Mouse (Mus musculus) limb, embryonic 15.5 days (tissue): ENCODE measurements around the gene Rnaseh2c. TPM values are rescaled to one million over a fixed set of nuclear protein-coding genes. Genes with fewer than 3 reads are reported as not detected.

Experiments
- ATAC-seq: fragments of 200-750 bp; cut with Nextera tagmentation; 2 replicates; pipeline ENCODE4 v1.8.0; 2017; ENCODE audit warnings: low read depth, moderate TSS enrichment; ENCODE audit not compliant: insufficient number of reproducible peaks, low FRiP score, low TSS enrichment
- H3K27ac ChIP-seq: fragments of 300-500 bp; sonication (generic); 2 replicates; pipeline ENCODE4 v1.5.1; 2015; ENCODE audit warnings: moderate library complexity, mild to moderate bottlenecking, inconsistent platforms
- H3K27me3 ChIP-seq: fragments of 300-500 bp; sonication (generic); 2 replicates; pipeline ENCODE4 v1.6.1; 2015; ENCODE audit warnings: inconsistent platforms
- H3K36me3 ChIP-seq: fragments of 300-500 bp; sonication (generic); 2 replicates; pipeline ENCODE4 v1.6.1; 2015; ENCODE audit warnings: inconsistent platforms
- H3K4me1 ChIP-seq: fragments of 300-500 bp; sonication (generic); 2 replicates; pipeline ENCODE4 v1.6.1; 2015; ENCODE audit warnings: inconsistent platforms
- H3K4me2 ChIP-seq: fragments of 300-500 bp; sonication (generic); 2 replicates; pipeline ENCODE4 v1.6.1; 2015; ENCODE audit warnings: mild to moderate bottlenecking, inconsistent platforms
- H3K4me3 ChIP-seq: fragments of 300-500 bp; sonication (generic); 2 replicates; pipeline ENCODE4 v1.5.1; 2015; ENCODE audit warnings: mild to moderate bottlenecking, inconsistent platforms
- H3K9ac ChIP-seq: fragments of 300-500 bp; sonication (generic); 2 replicates; pipeline ENCODE4 v1.6.1; 2015; ENCODE audit warnings: inconsistent platforms
- H3K9me3 ChIP-seq: fragments of 300-500 bp; sonication (generic); 2 replicates; pipeline ENCODE4 v1.6.1; 2016; ENCODE audit warnings: inconsistent platforms
- WGBS: fragments of 180-500 bp; shearing (Covaris S2); methylation state at CpG from one replicate; pipeline ENCODE4 v1.1.7; 2015; 5-methylcytosine and 5-hydroxymethylcytosine counted together
- polyA plus RNA-seq: library from polyadenylated mRNA; unstranded; fragments of >200 nt; fragmentation: Nextera tagmentation; extraction: Ambion mirVana; gene quantifications from 2 replicates; pipeline ENCODE4 v1.2.1, GENCODE M21; 2015

Gene Rnaseh2c
- polyA plus RNA-seq, 1 experiment from 2014 or later, result 115 TPM

- Histone ChIP-seq H3K27ac (peak overlapping the region; percentile 93; the same call in 1 of the 2 replicates), H3K27me3 (no peaks in the 10 kb centered on the region), H3K9me3 (no peaks in the 10 kb centered on the region), H3K4me1 (peaks cover 25% of the 10 kb centered on the region), H3K9ac (peak overlapping the region; percentile 77), H3K4me2 (peak overlapping the region; percentile 88), H3K4me3 (peak overlapping the region; percentile 86), H3K36me3 (peaks cover 50% of the 10 kb centered on the region)
- WGBS, result 83% methylated on average over 18 of the region's 18 CpGs
- no peak for ATAC-seq
Measured at GRCm38 (mm10) chr19:5638416-5639005, 36.8 kb downstream of the Rnaseh2c start.

GRCm38 (mm10) chr19:5640339-5640738 is 38.7 kb downstream of the Rnaseh2c start:
- peaks cover 67% of the 10 kb centered on the region for H3K36me3 ChIP-seq

GRCm38 (mm10) chr19:5641021-5641420 is 39.3 kb downstream of the Rnaseh2c start:
- Histone ChIP-seq H3K4me3 (no peak overlapping the region), H3K4me1 (peaks cover 25% of the 10 kb centered on the region), H3K27ac (no peak overlapping the region), H3K9me3 (no peaks in the 10 kb centered on the region), H3K9ac (no peak overlapping the region), H3K27me3 (no peaks in the 10 kb centered on the region), H3K36me3 (peaks cover 74% of the 10 kb centered on the region), H3K4me2 (no peak overlapping the region)
- 89% methylated on average over 17 of the region's 17 CpGs for WGBS
- ATAC-seq, result no peak

More at GRCm38 (mm10) chr19:5640339-5640738, 38.7 kb downstream of the Rnaseh2c start:
- 61% methylated on average over 9 of the region's 9 CpGs for WGBS
- H3K4me2 ChIP-seq, result no peak overlapping the region
- H3K27me3 ChIP-seq, result no peaks in the 10 kb centered on the region
- peaks cover 25% of the 10 kb centered on the region for H3K4me1 ChIP-seq
- no peak for ATAC-seq
- H3K9ac ChIP-seq, result no peak overlapping the region
- no peak overlapping the region for H3K27ac ChIP-seq
- H3K4me3 ChIP-seq, result no peak overlapping the region
- no peaks in the 10 kb centered on the region for H3K9me3 ChIP-seq

- WGBS, result 90% methylated on average over 8 of the region's 8 CpGs
- Histone ChIP-seq H3K4me3 (no peak overlapping the region), H3K4me1 (peaks cover 22% of the 10 kb centered on the region), H3K27me3 (no peaks in the 10 kb centered on the region), H3K27ac (no peak overlapping the region), H3K36me3 (peaks cover 79% of the 10 kb centered on the region), H3K9ac (no peak overlapping the region), H3K9me3 (no peaks in the 10 kb centered on the region), H3K4me2 (no peak overlapping the region)
- ATAC-seq, result no peak
Measured at GRCm38 (mm10) chr19:5641641-5642040, 40.0 kb downstream of the Rnaseh2c start.

GRCm38 (mm10) chr19:5645280-5645679 is 43.6 kb downstream of the Rnaseh2c start:
- no peaks in the 10 kb centered on the region for H3K9me3 ChIP-seq
- 93% methylated on average over 9 of the region's 9 CpGs for WGBS
- H3K9ac ChIP-seq, result no peak overlapping the region
- peaks cover 14% of the 10 kb centered on the region for H3K4me1 ChIP-seq
- no peak overlapping the region for H3K4me3 ChIP-seq
- no peak overlapping the region for H3K4me2 ChIP-seq
- H3K27me3 ChIP-seq, result no peaks in the 10 kb centered on the region
- no peak for ATAC-seq
- H3K36me3 ChIP-seq, result peaks cover 77% of the 10 kb centered on the region
- H3K27ac ChIP-seq, result no peak overlapping the region

- no peak for ATAC-seq
- WGBS, result 90% methylated on average over 8 of the region's 8 CpGs
- Histone ChIP-seq H3K9me3 (no peaks in the 10 kb centered on the region), H3K9ac (no peak overlapping the region), H3K4me2 (no peak overlapping the region), H3K4me1 (peaks cover 14% of the 10 kb centered on the region), H3K36me3 (peaks cover 75% of the 10 kb centered on the region), H3K27ac (no peak overlapping the region), H3K27me3 (no peaks in the 10 kb centered on the region), H3K4me3 (no peak overlapping the region)
Measured at GRCm38 (mm10) chr19:5646731-5647330, 45.2 kb downstream of the Rnaseh2c start.

- no peak overlapping the region for H3K4me3 ChIP-seq
- no peak overlapping the region for H3K4me2 ChIP-seq
- WGBS, result 92% methylated on average over 6 of the region's 6 CpGs
- H3K4me1 ChIP-seq, result peaks cover 14% of the 10 kb centered on the region
- no peak for ATAC-seq
- no peak overlapping the region for H3K9ac ChIP-seq
- no peaks in the 10 kb centered on the region for H3K9me3 ChIP-seq
- peak overlapping the region; percentile 83 for H3K27ac ChIP-seq
- H3K36me3 ChIP-seq, result peaks cover 75% of the 10 kb centered on the region
- no peaks in the 10 kb centered on the region for H3K27me3 ChIP-seq
Measured at GRCm38 (mm10) chr19:5647791-5648190, 46.1 kb downstream of the Rnaseh2c start.

GRCm38 (mm10) chr19:5648401-5649297 is 47.0 kb downstream of the Rnaseh2c start:
- Histone ChIP-seq H3K27me3 (no peaks in the 10 kb centered on the region), H3K36me3 (peaks cover 72% of the 10 kb centered on the region), H3K4me1 (peaks cover 14% of the 10 kb centered on the region), H3K4me3 (peak overlapping the region; percentile 30), H3K9me3 (no peaks in the 10 kb centered on the region), H3K4me2 (peak overlapping the region; percentile 55), H3K9ac (no peak overlapping the region), H3K27ac (peak overlapping the region; percentile 83)
- WGBS, result 11% methylated on average over 26 of the region's 26 CpGs
- peak; percentile 82 for ATAC-seq

GRCm38 (mm10) chr19:5649298-5649741 is 47.6 kb downstream of the Rnaseh2c start:
- ATAC-seq, result no peak
- WGBS, result 67% methylated on average over 6 of the region's 6 CpGs
- peak overlapping the region; percentile 30 for H3K4me3 ChIP-seq
- H3K36me3 ChIP-seq, result peaks cover 70% of the 10 kb centered on the region
- peak overlapping the region; percentile 55 for H3K4me2 ChIP-seq
- peaks cover 21% of the 10 kb centered on the region for H3K4me1 ChIP-seq
- no peaks in the 10 kb centered on the region for H3K9me3 ChIP-seq
- H3K9ac ChIP-seq, result no peak overlapping the region
- H3K27me3 ChIP-seq, result peaks cover 5% of the 10 kb centered on the region
- H3K27ac ChIP-seq, result peak overlapping the region; percentile 83

GRCm38 (mm10) chr19:5651502-5652274 is 50.0 kb downstream of the Rnaseh2c start:
- 58% methylated on average over 13 of the region's 13 CpGs for WGBS
- peaks cover 33% of the 10 kb centered on the region for H3K4me1 ChIP-seq
- H3K9ac ChIP-seq, result no peak overlapping the region

GRCm38 (mm10) chr19:5652570-5652969 is 50.9 kb downstream of the Rnaseh2c start:
- no peak overlapping the region for H3K4me2 ChIP-seq
- H3K4me3 ChIP-seq, result no peak overlapping the region
- H3K27me3 ChIP-seq, result peaks cover 22% of the 10 kb centered on the region
- H3K36me3 ChIP-seq, result peaks cover 46% of the 10 kb centered on the region
- H3K27ac ChIP-seq, result no peak overlapping the region
- ATAC-seq, result no peak
- H3K4me1 ChIP-seq, result peaks cover 33% of the 10 kb centered on the region
- H3K9me3 ChIP-seq, result no peaks in the 10 kb centered on the region
- H3K9ac ChIP-seq, result no peak overlapping the region
- WGBS, result 81% methylated on average over 6 of the region's 6 CpGs

More at GRCm38 (mm10) chr19:5651502-5652274, 50.0 kb downstream of the Rnaseh2c start:
- ATAC-seq, result no peak
- Histone ChIP-seq H3K4me3 (no peak overlapping the region), H3K4me2 (no peak overlapping the region), H3K27ac (no peak overlapping the region), H3K9me3 (no peaks in the 10 kb centered on the region), H3K36me3 (peaks cover 55% of the 10 kb centered on the region), H3K27me3 (peaks cover 22% of the 10 kb centered on the region)
